Mouse (Mus musculus) layer of hippocampus, postnatal 36 days (tissue): ENCODE results near the gene Slc4a7. TPM values are rescaled to one million over a fixed set of nuclear protein-coding genes. Genes with fewer than 3 reads are reported as not detected.
"Not testable (repeated sequence)": the region's sequence is repeated elsewhere in the genome, so short reads cannot be mapped to it uniquely, and the experiment has no call there.

ENCODE experiments used
- DNase-seq, 2 experiments: peaks; one replicate each; pipeline ENCODE4 v3.0.0; 2022
- total RNA-seq, 2 experiments: library from RNA; stranded (reverse); gene quantifications; 2 replicates each; pipeline ENCODE4 v1.2.3; 2021

Gene Slc4a7
- total RNA-seq, 2 experiments from 2014 or later, result 44.1 to 50.3 TPM

- no peak for DNase-seq
Measured at GRCm38 (mm10) chr14:14800810-14801209, 98.7 kb downstream of the Slc4a7 start.

DNA sequence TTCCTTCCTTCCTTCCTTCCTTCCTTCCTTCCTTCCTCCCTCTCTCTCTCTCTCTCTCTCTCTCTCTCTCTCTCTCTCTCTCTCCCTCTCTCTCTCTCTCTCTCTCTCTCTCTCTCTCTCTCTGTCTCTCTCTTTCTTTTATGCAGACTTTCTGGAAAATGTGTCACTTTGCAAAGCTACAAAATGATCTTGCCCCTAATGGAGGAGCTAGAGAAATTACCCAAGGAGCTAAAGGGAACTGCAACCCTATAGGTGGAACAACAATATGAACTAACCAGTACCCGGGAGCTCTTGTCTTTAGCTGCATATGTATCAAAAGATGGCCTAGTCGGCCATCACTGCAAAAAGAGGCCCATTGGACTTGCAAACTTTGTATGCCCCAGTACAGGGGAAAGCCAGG is 101.0 kb downstream of the Slc4a7 start, which contains the start of gene Nek10:
Nek10 (plus strand) TSS at position 301 of the 400 bp plus-strand sequence.
- DNase-seq, result not testable (repeated sequence)

DNA sequence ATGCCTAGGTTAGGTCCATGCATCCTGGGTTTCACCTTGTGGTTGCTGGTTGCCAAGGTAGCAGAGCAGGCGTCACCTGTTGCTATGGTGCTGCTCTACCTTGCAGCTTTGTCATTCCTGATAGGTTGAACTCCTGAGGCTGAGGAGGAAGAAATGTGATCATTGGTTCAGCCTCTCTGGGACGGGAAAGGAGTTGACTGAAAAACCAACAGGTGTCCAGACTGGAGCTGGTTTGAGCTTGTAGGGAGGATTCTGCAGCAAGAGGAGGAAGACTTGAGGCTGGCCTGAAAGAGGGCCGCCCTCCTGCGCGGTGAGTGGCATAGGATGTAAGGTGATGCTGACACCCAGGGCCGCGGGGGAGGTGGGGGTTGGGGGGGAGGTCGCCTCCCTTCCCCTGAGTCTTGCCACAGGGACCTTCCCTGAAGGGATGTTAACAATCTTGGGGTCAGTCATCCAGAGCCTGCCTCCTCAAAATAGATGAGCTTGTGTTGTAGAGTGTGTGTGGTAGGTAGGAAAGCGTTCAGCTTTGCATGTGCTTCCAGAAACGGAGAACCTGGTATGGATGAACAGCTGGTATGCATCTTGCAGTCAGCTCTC is 101.9 kb downstream of the Slc4a7 start:
- peak; percentile 16 to 32 for DNase-seq

DNA sequence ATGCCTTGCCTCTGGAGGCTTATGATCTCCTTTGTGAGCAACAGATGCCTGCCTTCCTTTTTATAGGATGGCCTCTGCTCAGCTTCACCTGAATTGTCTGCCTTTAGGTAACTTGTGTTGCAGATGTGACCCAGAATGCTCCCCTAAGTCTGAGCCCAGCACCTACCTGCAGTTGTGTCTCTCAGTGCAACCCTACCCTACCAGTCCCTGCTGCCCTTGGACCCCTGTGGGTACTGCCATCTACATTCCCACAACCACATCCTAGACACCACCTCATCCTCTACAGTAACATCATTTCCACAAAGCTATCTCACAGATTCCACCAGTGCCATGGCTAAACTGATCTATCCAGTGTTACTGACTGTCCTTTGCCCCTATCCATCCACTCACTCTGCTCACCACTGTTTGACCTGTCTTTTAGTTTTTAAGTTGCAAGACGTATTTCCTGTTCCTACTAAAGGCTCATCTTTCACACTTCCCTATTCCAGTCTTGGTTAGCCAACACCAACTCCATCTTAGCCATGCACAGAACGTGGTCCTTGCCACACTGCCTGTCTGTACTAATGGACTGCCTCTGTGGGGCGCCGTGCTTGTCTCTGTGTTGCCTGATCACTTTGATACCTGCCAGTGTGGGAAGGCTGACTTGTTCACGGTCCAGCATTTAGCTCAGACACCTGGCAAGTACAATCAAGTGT is 102.6 kb downstream of the Slc4a7 start:
- no peak for DNase-seq

- DNase-seq, result peak; percentile 69 to 72
Measured at GRCm38 (mm10) chr14:14832520-14833240, 130.6 kb downstream of the Slc4a7 start.

DNA sequence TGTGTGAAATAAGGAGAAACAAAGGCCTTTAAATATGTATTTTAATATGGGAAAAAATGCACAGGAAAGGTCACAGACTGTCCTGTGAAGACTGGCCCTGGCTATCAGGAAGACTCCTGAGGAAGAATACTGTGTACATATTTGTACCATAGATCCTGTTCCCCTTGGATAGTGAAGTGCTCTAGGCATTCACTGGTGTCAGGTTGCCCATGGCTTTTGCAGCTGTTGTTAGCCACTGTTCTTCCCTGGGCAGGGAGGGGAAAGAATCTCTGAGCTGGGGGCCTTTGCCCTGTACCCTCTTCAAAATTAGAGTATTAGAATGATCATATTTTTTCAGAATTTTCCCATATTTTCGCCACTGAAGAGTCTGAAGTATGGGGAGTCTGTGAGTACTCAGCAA is 131.4 kb downstream of the Slc4a7 start:
- no peak for DNase-seq

- peak; percentile 53 to 62 for DNase-seq
Measured at GRCm38 (mm10) chr14:14834266-14834665, 132.2 kb downstream of the Slc4a7 start.

DNA sequence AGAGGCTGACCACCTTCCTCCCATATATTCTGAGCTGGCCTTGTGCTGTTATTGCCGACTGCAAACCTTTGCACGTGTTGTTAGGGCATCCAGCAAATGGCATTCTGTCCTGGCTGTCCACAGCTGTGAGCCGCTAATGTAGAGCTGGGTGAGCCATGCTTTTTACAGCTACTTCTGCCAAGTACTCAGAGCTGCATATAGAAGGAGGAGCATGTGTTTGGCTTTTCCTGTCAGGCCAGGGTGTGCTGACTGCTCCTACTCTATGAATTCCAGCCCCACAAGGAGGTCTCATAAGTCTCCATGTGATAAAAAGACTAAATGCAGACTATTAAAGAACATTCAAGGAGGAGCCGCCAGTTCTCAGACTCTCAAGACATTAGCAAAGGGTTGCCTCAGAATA is 135.5 kb downstream of the Slc4a7 start:
- no peak for DNase-seq

DNA sequence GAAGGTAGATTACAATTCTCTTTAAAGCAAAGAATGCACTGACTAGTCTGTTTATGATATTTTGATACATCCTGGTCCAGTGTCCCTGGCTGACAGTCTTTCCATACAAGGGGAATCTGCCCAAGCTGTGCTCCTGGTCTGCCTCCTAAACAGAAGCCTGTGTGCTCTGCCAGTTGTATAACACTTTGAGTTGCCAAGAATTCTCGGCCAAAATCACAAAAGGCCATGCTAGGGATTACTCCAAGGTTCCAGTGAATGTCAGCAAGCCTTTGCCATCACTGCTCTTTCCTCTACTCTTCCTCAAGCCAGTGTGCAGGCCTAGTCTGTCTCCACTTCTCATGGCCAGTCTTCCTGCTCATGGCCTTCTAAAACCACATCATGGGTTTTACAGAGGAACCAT is 136.0 kb downstream of the Slc4a7 start:
- DNase-seq, result no peak

DNA sequence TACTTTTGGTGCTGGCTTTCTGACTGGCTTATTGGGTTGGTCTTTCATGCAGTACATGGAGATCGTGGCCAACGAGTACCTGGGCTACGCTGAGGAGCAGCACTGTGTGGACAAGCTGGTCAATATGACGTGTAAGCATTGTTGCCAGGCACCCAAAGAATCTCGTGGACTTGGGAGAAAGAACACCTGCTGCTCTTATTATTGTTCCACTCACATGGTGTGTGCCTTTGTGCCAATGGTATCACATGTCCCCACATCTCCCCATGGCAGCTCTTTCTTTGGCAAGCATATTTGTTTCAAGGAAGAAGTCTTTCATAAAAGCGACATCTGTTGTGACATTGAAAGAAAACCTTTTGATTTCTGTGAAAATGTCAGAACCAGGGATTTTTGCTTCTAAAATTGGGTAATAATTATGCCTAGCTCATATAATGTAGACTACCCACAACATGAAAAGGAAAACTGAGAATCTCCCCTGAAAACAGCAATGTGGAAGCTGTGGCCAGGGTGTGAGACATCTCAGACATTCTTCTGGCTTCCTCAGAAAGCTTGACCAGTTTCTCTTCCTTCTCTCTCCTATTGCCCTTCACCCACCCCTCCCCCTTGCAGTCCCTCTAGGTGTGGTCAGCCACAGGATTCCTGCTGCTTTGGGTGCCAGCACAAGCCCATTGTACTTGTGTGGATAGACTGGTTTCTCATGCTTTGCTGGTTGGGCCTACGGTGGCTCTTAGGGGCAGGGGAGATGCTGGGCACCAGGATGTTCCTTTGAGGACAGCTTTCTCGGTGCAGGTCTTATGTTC is 140.9 kb downstream of the Slc4a7 start:
- DNase-seq, result peak in 1 of 2 experiments; percentile 21

Other genes with a start within 250 kb of the Slc4a7 start
- 1 to 10 TPM; 3.5 to 5.1 TPM for gene Nek10, start 101.1 kb downstream of the Slc4a7 start, total RNA-seq